In the genomic region with DNA sequence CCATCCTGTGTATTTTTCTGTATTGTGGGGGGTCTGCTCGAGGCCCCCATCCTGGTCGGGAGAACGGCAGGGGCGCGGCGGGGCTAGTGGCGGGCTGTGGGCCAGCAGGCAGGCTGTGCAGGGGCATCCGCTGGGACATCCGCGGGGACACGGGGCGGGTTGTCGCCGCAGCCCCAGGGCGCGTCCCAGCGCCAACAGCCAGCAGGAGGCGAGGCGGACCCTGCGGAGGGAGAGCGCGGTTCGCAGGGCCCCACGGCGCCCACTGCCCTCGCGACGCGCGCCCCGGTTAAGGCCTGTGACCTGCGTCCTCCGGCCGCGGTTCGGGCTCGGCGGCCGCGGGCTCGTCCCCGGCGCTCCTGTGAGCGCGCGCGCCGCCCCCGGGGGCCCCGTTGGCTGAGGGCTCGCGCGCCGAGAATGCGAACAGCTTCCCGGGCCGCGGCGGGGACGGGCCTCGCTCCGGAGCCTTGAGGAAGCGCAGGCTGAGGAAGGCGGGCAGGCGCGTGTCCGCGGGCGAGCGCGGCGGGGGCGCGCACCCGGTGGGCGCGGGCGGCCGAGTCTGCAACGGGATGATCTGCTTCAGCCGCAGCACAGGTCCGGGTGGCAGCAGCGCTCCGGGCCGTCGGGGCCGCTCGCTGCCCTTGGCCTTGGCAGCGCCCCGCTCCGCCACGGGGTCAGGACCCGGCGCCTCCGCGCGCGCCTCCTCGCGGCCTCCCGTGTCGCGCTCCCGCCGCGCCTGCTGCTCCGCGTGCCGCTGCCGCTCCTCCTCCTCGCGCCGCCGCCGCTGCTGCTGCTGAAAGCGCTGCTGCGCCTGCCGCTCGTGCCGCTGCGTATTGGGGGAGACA, we compare ENCODE assay signal across 8 mouse cellular contexts. TPM values are rescaled to one million over a fixed set of nuclear protein-coding genes. Genes with fewer than 3 reads are reported as not detected.
DNase-seq lines count a peak whose midpoint lies in the region; ATAC-seq lines count a peak whose summit lies in the region.

No protein-coding gene starts in this region.

- intact Hi-C loops in left cerebral cortex, postnatal 25 days (cut with DNase I): no loop called here

- DNase-seq in adrenal gland, adult (ENCODE audit: inconsistent age in 2 of 2, low spot score in 1 of 2): peak; percentile 89 to 96
- peak; percentile 87 for DNase-seq in embryo, embryonic 10 days (ENCODE audit: low spot score)
- peak; percentile 82 for DNase-seq in gastrocnemius, postnatal 25 days
- peak; percentile 84 to 88 for DNase-seq in left cerebral cortex, postnatal 25 days (ENCODE audit: low spot score in 2 of 2)
- DNase-seq in right cerebral cortex, postnatal 36 days (ENCODE audit: low spot score in 2 of 2): peak; percentile 68 to 75

- peak; percentile 74 for ATAC-seq in inflammation-experienced regulatory T-cells, adult 6 months
- ATAC-seq in megakaryocyte-erythroid progenitor cell, adult 5-6 weeks (replicated peaks; ENCODE audit: low FRiP score, low TSS enrichment, poor library complexity, severe bottlenecking): peak; percentile 40; the same call in 1 of the 2 replicates
- no peak for ATAC-seq in monocyte, adult 5-6 weeks (replicated peaks; ENCODE audit: insufficient number of reproducible peaks, low FRiP score, low TSS enrichment, poor library complexity, severe bottlenecking)

RNA-seq across cellular contexts. Expression of a gene that starts 7.3 kb away (rescaled TPM):
- total RNA-seq in gastrocnemius, postnatal 25 days (2021): 10 to 100 TPM; 23.9 to 24.9 TPM
- 10 to 100 TPM; 24.3 to 40.4 (median 25.5) TPM for polyA plus RNA-seq in inflammation-experienced regulatory T-cells, adult 6 months (2017; shearing (Covaris generic))
- 10 to 100 TPM; 80.9 to 84.8 TPM for total RNA-seq in left cerebral cortex, postnatal 25 days (2021)
- 31.4 and 47.5 TPM in 2 replicates for total RNA-seq in megakaryocyte-erythroid progenitor cell, adult 5-6 weeks (2014; fragmentation: Nextera tagmentation)
- total RNA-seq in megakaryocyte-erythroid progenitor cell, adult 5-6 weeks (2017): 13.3 and 19.6 TPM in 2 replicates
- 33.6 to 53.8 TPM (median 42.4 TPM) in 3 replicates for total RNA-seq in monocyte, adult 5-6 weeks (2017)

RNA-seq across cellular contexts. Expression of a gene that starts 9.4 kb away (rescaled TPM):
- total RNA-seq in gastrocnemius, postnatal 25 days (2021): 10 to 100 TPM; 17.1 to 18.4 TPM
- under 1 TPM in 2 of 3 experiments, not detected in 1; 0.11 to 0.31 TPM for polyA plus RNA-seq in inflammation-experienced regulatory T-cells, adult 6 months (2017; shearing (Covaris generic))
- total RNA-seq in left cerebral cortex, postnatal 25 days (2021): 10 to 100 TPM; 59.9 to 60.9 TPM
- 2.4 and 4.5 TPM in 2 replicates for total RNA-seq in megakaryocyte-erythroid progenitor cell, adult 5-6 weeks (2014; fragmentation: Nextera tagmentation)
- 2.3 and 3.4 TPM in 2 replicates for total RNA-seq in megakaryocyte-erythroid progenitor cell, adult 5-6 weeks (2017)
- 4.7 to 11.0 TPM (median 8.5 TPM) in 3 replicates for total RNA-seq in monocyte, adult 5-6 weeks (2017)

RNA-seq across cellular contexts. Expression of a gene that starts 11.6 kb away (rescaled TPM):
- 10 to 100 TPM; 62.6 to 75.2 TPM for total RNA-seq in gastrocnemius, postnatal 25 days (2021)
- 10 to 100 TPM; 68.3 to 83.2 (median 80.6) TPM for polyA plus RNA-seq in inflammation-experienced regulatory T-cells, adult 6 months (2017; shearing (Covaris generic))
- 10 to 100 TPM; 59.7 to 60.8 TPM for total RNA-seq in left cerebral cortex, postnatal 25 days (2021)
- total RNA-seq in megakaryocyte-erythroid progenitor cell, adult 5-6 weeks (2014; fragmentation: Nextera tagmentation): 82.3 and 120 TPM in 2 replicates
- total RNA-seq in megakaryocyte-erythroid progenitor cell, adult 5-6 weeks (2017): 46.7 and 63.4 TPM in 2 replicates
- 5.7 to 17.9 TPM (median 13.7 TPM) in 3 replicates for total RNA-seq in monocyte, adult 5-6 weeks (2017)

RNA-seq across cellular contexts. Expression of a gene that starts 11.6 kb away (rescaled TPM):
- total RNA-seq in gastrocnemius, postnatal 25 days (2021): 10 to 100 TPM in 1 of 2 experiments, 1 to 10 TPM in 1; 9.6 to 11.5 TPM
- polyA plus RNA-seq in inflammation-experienced regulatory T-cells, adult 6 months (2017; shearing (Covaris generic)): 1 to 10 TPM; 2.6 to 6.5 (median 3.4) TPM
- total RNA-seq in left cerebral cortex, postnatal 25 days (2021): 10 to 100 TPM; 28.6 to 33.2 TPM
- total RNA-seq in megakaryocyte-erythroid progenitor cell, adult 5-6 weeks (2014; fragmentation: Nextera tagmentation): 15.1 and 20.3 TPM in 2 replicates
- 18.7 and 32.1 TPM in 2 replicates for total RNA-seq in megakaryocyte-erythroid progenitor cell, adult 5-6 weeks (2017)
- 16.0 to 22.2 TPM (median 16.4 TPM) in 3 replicates for total RNA-seq in monocyte, adult 5-6 weeks (2017)

RNA-seq across cellular contexts. Expression of a gene that starts 12.9 kb away (rescaled TPM):
- 10 to 100 TPM; 27.6 to 28.9 TPM for total RNA-seq in gastrocnemius, postnatal 25 days (2021)
- polyA plus RNA-seq in inflammation-experienced regulatory T-cells, adult 6 months (2017; shearing (Covaris generic)): 10 to 100 TPM; 21.0 to 24.0 (median 23.1) TPM
- total RNA-seq in left cerebral cortex, postnatal 25 days (2021): 100 to 1,000 TPM; 299 to 324 TPM
- 5.3 and 7.1 TPM in 2 replicates for total RNA-seq in megakaryocyte-erythroid progenitor cell, adult 5-6 weeks (2014; fragmentation: Nextera tagmentation)
- total RNA-seq in megakaryocyte-erythroid progenitor cell, adult 5-6 weeks (2017): 4.7 and 6.3 TPM in 2 replicates
- 2.2 to 12.0 TPM (median 8.3 TPM) in 3 replicates for total RNA-seq in monocyte, adult 5-6 weeks (2017)
